Mouse (Mus musculus) liver, adult 2 months (tissue): ENCODE measurements around the gene Lrrc23.

Source experiments
- CTCF ChIP-seq: fragments of 200-500 bp; IDR thresholded peaks from 2 replicates; pipeline ENCODE4 v1.5.1; 2011; ENCODE audit warnings: low read depth, low read length, control low read depth
- POLR2A ChIP-seq: fragments of 200-500 bp; IDR thresholded peaks from 2 replicates; pipeline ENCODE4 v1.6.1; 2011; ENCODE audit warnings: low read length, control low read depth; ENCODE audit not compliant: insufficient read depth; ENCODE audit errors: extremely low read depth

GRCm38 (mm10) chr6:124782436-124782835 is 2.9 kb upstream of the Lrrc23 start:
- no peak for TF ChIP-seq CTCF
- no peak for TF ChIP-seq POLR2A
